Mouse (Mus musculus): ENCODE measurements around the gene Cfap206. TPM values are rescaled to one million over a fixed set of nuclear protein-coding genes. Genes with fewer than 3 reads are reported as not detected.

The Cfap206 gene
- polyA plus RNA-seq, 1 experiment from 2014 or later = 0.14 TPM

GRCm38 (mm10) chr4:34656101-34656500 lies 73.9 kb downstream of the Cfap206 start:
- no peak overlapping the region for H3K9ac ChIP-seq (ENCODE audit: low read depth, low read length)
- no peaks in the 10 kb centered on the region for H3K4me1 ChIP-seq (ENCODE audit: control insufficient read depth, insufficient read depth, low read length)
- H3K27me3 ChIP-seq (ENCODE audit: control insufficient read depth, insufficient read depth, low read length) = no peaks in the 10 kb centered on the region
- ATAC-seq (replicated peaks; ENCODE audit: insufficient number of reproducible peaks, low FRiP score, low TSS enrichment) = no peak
- 93% methylated on average over 10 of the region's 10 CpGs for WGBS (ENCODE audit: insufficient replicate concordance)
- H3K9me3 ChIP-seq (replicated peaks; ENCODE audit: control insufficient read depth, low read length) = no peaks in the 10 kb centered on the region
- no peak overlapping the region for H3K4me3 ChIP-seq (ENCODE audit: low read depth, low read length)
- H3K36me3 ChIP-seq (ENCODE audit: control insufficient read depth, insufficient read depth, low read length) = peaks cover 18% of the 10 kb centered on the region
- no peak overlapping the region for H3K27ac ChIP-seq (ENCODE audit: low read depth, low read length)
- H3K4me2 ChIP-seq = no peak overlapping the region

GRCm38 (mm10) chr4:34653179-34653578 lies 76.8 kb downstream of the Cfap206 start:
- ATAC-seq (replicated peaks; ENCODE audit: insufficient number of reproducible peaks, low FRiP score, low TSS enrichment) = no peak
- no peaks in the 10 kb centered on the region for H3K9me3 ChIP-seq (replicated peaks; ENCODE audit: control insufficient read depth, low read length)
- no peaks in the 10 kb centered on the region for H3K27me3 ChIP-seq (ENCODE audit: control insufficient read depth, insufficient read depth, low read length)
- no peak overlapping the region for H3K4me3 ChIP-seq (ENCODE audit: low read depth, low read length)
- no peaks in the 10 kb centered on the region for H3K4me1 ChIP-seq (ENCODE audit: control insufficient read depth, insufficient read depth, low read length)
- peaks cover 15% of the 10 kb centered on the region for H3K36me3 ChIP-seq (ENCODE audit: control insufficient read depth, insufficient read depth, low read length)
- no peak overlapping the region for H3K9ac ChIP-seq (ENCODE audit: low read depth, low read length)
- H3K4me2 ChIP-seq = no peak overlapping the region
- 87% methylated on average over 7 of the region's 7 CpGs for WGBS (ENCODE audit: insufficient replicate concordance)
- H3K27ac ChIP-seq (ENCODE audit: low read depth, low read length) = no peak overlapping the region

GRCm38 (mm10) chr4:34644779-34645178 lies 85.2 kb downstream of the Cfap206 start:
- no peaks in the 10 kb centered on the region for H3K9me3 ChIP-seq (replicated peaks; ENCODE audit: control insufficient read depth, low read length)
- no peak for ATAC-seq (replicated peaks; ENCODE audit: insufficient number of reproducible peaks, low FRiP score, low TSS enrichment)
- H3K36me3 ChIP-seq (ENCODE audit: control insufficient read depth, insufficient read depth, low read length) = peaks cover 17% of the 10 kb centered on the region
- no peaks in the 10 kb centered on the region for H3K4me1 ChIP-seq (ENCODE audit: control insufficient read depth, insufficient read depth, low read length)
- no peak overlapping the region for H3K4me2 ChIP-seq
- no peak overlapping the region for H3K4me3 ChIP-seq (ENCODE audit: low read depth, low read length)
- H3K27ac ChIP-seq (ENCODE audit: low read depth, low read length) = no peak overlapping the region
- no peak overlapping the region for H3K9ac ChIP-seq (ENCODE audit: low read depth, low read length)
- H3K27me3 ChIP-seq (ENCODE audit: control insufficient read depth, insufficient read depth, low read length) = no peaks in the 10 kb centered on the region

GRCm38 (mm10) chr4:34640731-34641130 lies 89.3 kb downstream of the Cfap206 start:
- 94% methylated on average over 3 of the region's 3 CpGs for WGBS (ENCODE audit: insufficient replicate concordance)
- H3K4me1 ChIP-seq (ENCODE audit: control insufficient read depth, insufficient read depth, low read length) = no peaks in the 10 kb centered on the region
- H3K27me3 ChIP-seq (ENCODE audit: control insufficient read depth, insufficient read depth, low read length) = no peaks in the 10 kb centered on the region
- no peak overlapping the region for H3K4me2 ChIP-seq
- ATAC-seq (replicated peaks; ENCODE audit: insufficient number of reproducible peaks, low FRiP score, low TSS enrichment) = no peak
- H3K27ac ChIP-seq (ENCODE audit: low read depth, low read length) = no peak overlapping the region
- no peak overlapping the region for H3K4me3 ChIP-seq (ENCODE audit: low read depth, low read length)
- H3K9me3 ChIP-seq (replicated peaks; ENCODE audit: control insufficient read depth, low read length) = no peaks in the 10 kb centered on the region
- H3K9ac ChIP-seq (ENCODE audit: low read depth, low read length) = no peak overlapping the region
- peaks cover 13% of the 10 kb centered on the region for H3K36me3 ChIP-seq (ENCODE audit: control insufficient read depth, insufficient read depth, low read length)

- Histone ChIP-seq H3K9ac (ENCODE audit: low read depth, low read length) (no peak overlapping the region), H3K4me1 (ENCODE audit: control insufficient read depth, insufficient read depth, low read length) (no peaks in the 10 kb centered on the region), H3K9me3 (replicated peaks; ENCODE audit: control insufficient read depth, low read length) (no peaks in the 10 kb centered on the region), H3K4me2 (no peak overlapping the region), H3K36me3 (ENCODE audit: control insufficient read depth, insufficient read depth, low read length) (peaks cover 13% of the 10 kb centered on the region), H3K4me3 (ENCODE audit: low read depth, low read length) (no peak overlapping the region), H3K27me3 (ENCODE audit: control insufficient read depth, insufficient read depth, low read length) (no peaks in the 10 kb centered on the region), H3K27ac (ENCODE audit: low read depth, low read length) (no peak overlapping the region)
- ATAC-seq (replicated peaks; ENCODE audit: insufficient number of reproducible peaks, low FRiP score, low TSS enrichment) = no peak
- 75% methylated on average over 5 of the region's 5 CpGs for WGBS (ENCODE audit: insufficient replicate concordance)
Measured at GRCm38 (mm10) chr4:34639745-34640364, 90.2 kb downstream of the Cfap206 start.

Other genes with a start within 250 kb of the Cfap206 start
- gene Akirin2, start 179.3 kb downstream of the Cfap206 start, polyA plus RNA-seq (2014; fragmentation: Nextera tagmentation; extraction: Ambion mirVana) = 50.5 and 52.5 TPM in 2 replicates
- 84.7 and 90.1 TPM in 2 replicates for gene Orc3, start 115.3 kb downstream of the Cfap206 start, polyA plus RNA-seq (2014; fragmentation: Nextera tagmentation; extraction: Ambion mirVana)
- gene Rars2, start 115.2 kb downstream of the Cfap206 start, polyA plus RNA-seq (2014; fragmentation: Nextera tagmentation; extraction: Ambion mirVana) = 54.8 and 56.3 TPM in 2 replicates
- gene Slc35a1, start 42.8 kb downstream of the Cfap206 start, polyA plus RNA-seq (2014; fragmentation: Nextera tagmentation; extraction: Ambion mirVana) = 50.5 and 51.0 TPM in 2 replicates
- not detected in 2 replicates for gene Gm136, start 26.1 kb upstream of the Cfap206 start, polyA plus RNA-seq (2014; fragmentation: Nextera tagmentation; extraction: Ambion mirVana)
- gene Smim8, start 48.2 kb upstream of the Cfap206 start, polyA plus RNA-seq (2014; fragmentation: Nextera tagmentation; extraction: Ambion mirVana) = 54.2 and 54.5 TPM in 2 replicates
- gene Zfp292, start 152.8 kb upstream of the Cfap206 start, polyA plus RNA-seq (2014; fragmentation: Nextera tagmentation; extraction: Ambion mirVana) = 19.5 and 22.0 TPM in 2 replicates
- not detected in 2 replicates for gene Cga, start 163.6 kb upstream of the Cfap206 start, polyA plus RNA-seq (2014; fragmentation: Nextera tagmentation; extraction: Ambion mirVana)